Mouse (Mus musculus) kidney, adult 2 months (tissue): ENCODE data around the gene Jade1. TPM values are rescaled to one million over a fixed set of nuclear protein-coding genes. Genes with fewer than 3 reads are reported as not detected.

ENCODE experiments used
- DNase-seq: peaks from one replicate; pipeline ENCODE4 v3.0.0; 2021
- H3K27ac ChIP-seq: fragments of 200-500 bp; 2 replicates; pipeline ENCODE4 v1.5.1; 2012; ENCODE audit warnings: low read depth, low read length, control low read depth, inconsistent platforms; ENCODE audit not compliant: insufficient read depth
- H3K27me3 ChIP-seq: fragments of 200-500 bp; replicated peaks from 2 replicates; pipeline ENCODE4 v1.6.1; 2012; ENCODE audit warnings: mild to moderate bottlenecking, moderate library complexity, low read length, inconsistent platforms; ENCODE audit not compliant: control insufficient read depth, insufficient read depth
- H3K36me3 ChIP-seq: fragments of 200-500 bp; 2 replicates; pipeline ENCODE4 v1.6.1; 2012; ENCODE audit warnings: mild to moderate bottlenecking, moderate library complexity, low read length, inconsistent platforms; ENCODE audit not compliant: control insufficient read depth, insufficient read depth
- H3K4me1 ChIP-seq: fragments of 200-500 bp; 2 replicates; pipeline ENCODE4 v1.6.1; 2011; ENCODE audit warnings: low read length; ENCODE audit not compliant: control insufficient read depth, insufficient read depth
- H3K4me3 ChIP-seq: fragments of 200-500 bp; 2 replicates; pipeline ENCODE4 v1.5.1; 2011; ENCODE audit warnings: mild to moderate bottlenecking, low read depth, low read length, control low read depth; ENCODE audit not compliant: insufficient read depth
- CTCF ChIP-seq: fragments of 200-500 bp; conservative IDR thresholded peaks from 2 replicates; pipeline ENCODE4 v1.5.1; 2011; ENCODE audit warnings: low read depth, mild to moderate bottlenecking, control low read depth, low read length, moderate library complexity, mixed read lengths; ENCODE audit not compliant: insufficient read depth, insufficient read length
- POLR2A ChIP-seq: fragments of 200-500 bp; IDR thresholded peaks from one replicate; pipeline ENCODE4 v1.6.1; 2011; ENCODE audit warnings: low read depth, low read length, control low read depth
- WGBS: fragments of 180-500 bp; shearing (Covaris S2); methylation state at CpG from one replicate; pipeline ENCODE4 v1.1.7; 2018; 5-methylcytosine and 5-hydroxymethylcytosine counted together
- polyA plus RNA-seq: library from polyadenylated mRNA; depleted of rRNA; stranded (reverse); fragments of >200 nt; gene quantifications from 2 replicates; pipeline ENCODE4 v1.2.3, GENCODE M21; 2012

The Jade1 gene
- polyA plus RNA-seq, 1 experiment = 29.9 TPM

DNA sequence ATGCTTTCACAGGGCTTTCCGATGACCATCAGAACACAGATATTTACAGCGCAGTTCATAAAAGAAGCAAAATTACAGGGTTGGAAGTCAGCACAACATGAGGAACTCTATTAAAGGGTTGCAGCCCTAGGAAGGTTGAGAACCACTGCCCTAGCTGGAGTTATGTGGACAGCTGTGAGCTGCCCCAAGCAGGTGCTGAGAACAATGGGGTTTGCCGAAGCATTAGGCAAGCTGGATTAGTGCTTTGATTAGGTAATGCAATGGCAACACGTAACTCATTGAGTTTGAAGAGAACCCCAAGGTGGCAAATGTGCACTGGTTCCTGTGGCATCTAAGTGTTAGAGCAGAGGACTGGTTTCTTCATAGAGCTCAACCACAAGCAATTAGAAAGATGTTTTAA lies 34.6 kb upstream of the Jade1 start:
- no peak for DNase-seq
- no peaks in the 10 kb centered on the region for H3K36me3 ChIP-seq
- no peaks in the 10 kb centered on the region for H3K27me3 ChIP-seq
- WGBS = 96% methylated on average over 4 of the region's 4 CpGs
- H3K4me3 ChIP-seq = no peak overlapping the region
- no peak overlapping the region for H3K27ac ChIP-seq
- peaks cover 11% of the 10 kb centered on the region for H3K4me1 ChIP-seq
- TF ChIP-seq CTCF (no peak), POLR2A (no peak)

DNA sequence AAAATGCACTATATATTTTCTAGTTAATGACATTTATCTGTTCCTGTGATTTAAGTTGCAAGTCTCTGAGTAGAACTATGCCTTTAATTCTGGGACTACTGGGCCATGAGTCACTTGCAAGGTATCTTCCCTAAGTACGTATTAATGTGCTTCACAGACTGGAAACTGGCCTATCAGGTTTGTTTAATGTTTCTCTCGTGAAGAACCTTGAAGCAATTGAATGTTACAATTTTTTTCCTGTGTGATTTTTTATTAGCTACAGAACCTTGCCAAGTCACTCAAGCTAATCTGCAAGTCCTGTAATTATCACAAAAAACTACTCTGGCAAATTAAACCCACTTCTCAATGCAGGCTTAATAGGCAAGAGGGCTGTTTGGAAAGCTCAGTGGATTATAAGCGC lies 33.8 kb upstream of the Jade1 start:
- TF ChIP-seq CTCF (no peak), POLR2A (no peak)
- peak; percentile 61 for DNase-seq
- peaks cover 11% of the 10 kb centered on the region for H3K4me1 ChIP-seq
- WGBS = 42% methylated on average over 3 of the region's 3 CpGs
- H3K27ac ChIP-seq = peak overlapping the region; percentile 15; the same call in 1 of the 2 replicates
- H3K4me3 ChIP-seq = no peak overlapping the region
- no peaks in the 10 kb centered on the region for H3K36me3 ChIP-seq
- H3K27me3 ChIP-seq = no peaks in the 10 kb centered on the region

DNA sequence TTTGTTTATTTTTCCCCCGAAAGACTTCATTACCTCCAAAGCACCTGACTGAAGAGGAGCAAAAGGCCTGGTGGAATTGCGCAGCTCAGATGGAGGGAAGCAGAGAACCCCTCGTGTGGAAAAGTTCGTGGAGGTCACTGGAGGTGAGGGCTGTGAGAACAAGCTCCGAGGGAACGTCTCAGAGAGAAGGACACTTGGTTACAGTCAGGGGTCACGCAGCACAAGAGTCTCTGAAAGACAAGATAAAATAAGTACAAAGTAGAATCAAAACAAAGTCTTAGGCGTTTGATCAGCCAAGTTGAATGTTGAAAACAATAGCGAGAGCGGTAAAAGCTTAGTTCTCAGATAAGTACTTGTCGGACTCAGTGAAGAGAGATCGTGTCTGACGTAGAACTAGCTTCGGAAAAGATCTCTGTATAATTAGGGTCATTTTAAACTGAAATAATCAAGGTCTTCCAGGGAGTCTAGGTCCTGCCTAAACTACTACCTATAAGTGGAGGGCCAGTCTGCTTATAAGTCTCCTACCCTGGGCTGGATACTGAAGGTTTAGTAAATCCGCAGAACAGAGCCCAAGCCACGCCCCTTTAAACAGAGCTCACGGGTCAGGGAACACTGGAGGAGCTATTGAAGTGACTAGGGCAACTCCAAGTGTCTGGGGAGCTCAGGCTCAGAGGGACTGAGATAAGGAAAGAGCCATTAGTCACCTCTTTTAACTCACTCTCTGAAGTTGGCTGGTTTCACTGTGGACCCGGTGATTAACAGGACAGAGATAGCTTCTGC lies 33.1 kb upstream of the Jade1 start:
- peak; percentile 75 for DNase-seq
- 34% methylated on average over 18 of the region's 18 CpGs for WGBS
- no peak for TF ChIP-seq CTCF
- TF ChIP-seq POLR2A = no peak
- peaks cover 11% of the 10 kb centered on the region for H3K4me1 ChIP-seq
- H3K36me3 ChIP-seq = no peaks in the 10 kb centered on the region
- no peaks in the 10 kb centered on the region for H3K27me3 ChIP-seq
- peak overlapping the region; percentile 15; the same call in 1 of the 2 replicates for H3K27ac ChIP-seq
- no peak overlapping the region for H3K4me3 ChIP-seq

DNA sequence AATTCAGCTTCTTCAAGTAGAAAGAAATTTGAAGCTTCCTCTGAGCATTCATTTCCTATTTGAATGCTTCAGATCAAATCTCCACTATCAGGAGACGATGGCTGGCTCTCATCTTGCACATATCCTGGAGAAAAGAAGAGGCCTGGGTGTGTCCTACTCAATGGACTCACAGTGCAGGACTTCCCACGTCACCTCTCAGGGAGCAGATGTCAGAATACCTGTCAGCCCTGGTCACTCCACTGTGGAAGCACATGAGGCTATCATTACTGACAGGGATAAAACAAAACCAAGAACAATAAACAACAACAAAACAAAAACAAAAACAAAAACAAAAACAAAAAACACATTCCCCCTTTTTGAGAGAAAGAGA lies 32.5 kb upstream of the Jade1 start:
- no peak for DNase-seq
- no peaks in the 10 kb centered on the region for H3K36me3 ChIP-seq
- no peak overlapping the region for H3K4me3 ChIP-seq
- H3K4me1 ChIP-seq = peaks cover 11% of the 10 kb centered on the region
- 55% methylated on average over 2 of the region's 2 CpGs for WGBS
- H3K27ac ChIP-seq = no peak overlapping the region
- H3K27me3 ChIP-seq = no peaks in the 10 kb centered on the region
- TF ChIP-seq POLR2A (no peak), CTCF (no peak)

DNA sequence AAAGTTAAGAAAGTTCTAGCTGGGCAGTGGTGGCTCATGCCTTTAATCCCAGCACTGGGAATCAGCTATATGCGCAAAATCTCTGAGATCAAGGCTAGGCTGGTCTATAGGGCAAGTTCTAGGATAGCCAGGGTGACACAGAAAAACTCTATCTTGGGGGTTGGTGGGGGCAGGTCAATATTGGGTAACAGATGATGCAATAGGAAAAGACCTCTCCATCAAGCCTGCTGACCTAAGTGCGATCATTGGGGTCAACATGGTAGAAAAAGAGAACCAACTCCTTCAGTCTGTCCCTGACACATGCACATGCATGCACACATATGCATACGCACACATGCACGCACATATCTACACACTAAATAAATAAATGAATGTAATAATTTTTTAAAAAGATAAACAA lies 32.1 kb upstream of the Jade1 start:
- 98% methylated on average over 4 of the region's 4 CpGs for WGBS
- Histone ChIP-seq H3K4me3 (no peak overlapping the region), H3K27me3 (no peaks in the 10 kb centered on the region), H3K4me1 (peaks cover 11% of the 10 kb centered on the region), H3K36me3 (no peaks in the 10 kb centered on the region), H3K27ac (no peak overlapping the region)
- DNase-seq = no peak
- TF ChIP-seq POLR2A = no peak
- TF ChIP-seq CTCF = no peak

DNA sequence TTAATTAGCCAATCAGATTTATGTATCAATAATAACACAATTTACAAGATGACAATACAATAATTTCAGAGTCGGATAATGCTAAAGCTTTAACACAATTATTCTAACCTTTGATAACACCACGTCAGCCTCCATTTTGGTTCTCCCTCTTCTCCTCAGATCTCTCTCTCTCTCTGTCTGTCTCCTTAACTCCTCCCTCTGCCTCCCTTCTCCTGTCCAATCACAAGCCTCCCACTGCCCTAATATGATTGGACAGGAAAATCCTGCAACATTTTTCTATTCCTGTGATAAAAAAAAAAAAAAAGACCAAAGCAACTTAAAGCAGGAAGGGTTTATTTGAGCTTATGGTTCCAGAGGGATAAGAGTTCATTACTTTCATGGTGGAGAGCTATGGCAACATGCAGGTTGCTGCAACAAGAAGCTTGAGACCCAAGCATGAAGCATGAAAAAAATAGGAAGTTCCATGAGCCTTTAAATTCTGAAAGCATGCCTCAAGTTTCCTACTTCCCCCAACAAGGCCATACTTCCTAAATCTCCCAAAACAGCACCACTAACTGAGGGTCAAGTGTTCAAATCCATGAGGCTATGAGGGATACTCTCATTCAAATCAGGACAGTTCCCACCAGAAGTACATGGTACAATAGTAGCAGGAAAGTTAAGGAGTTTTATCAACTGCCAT lies 27.1 kb upstream of the Jade1 start:
- Histone ChIP-seq H3K4me3 (no peak overlapping the region), H3K36me3 (no peaks in the 10 kb centered on the region), H3K27me3 (no peaks in the 10 kb centered on the region), H3K27ac (no peak overlapping the region), H3K4me1 (peaks cover 7% of the 10 kb centered on the region; the same call in 1 of the 2 replicates)
- no peak for TF ChIP-seq CTCF
- no peak for TF ChIP-seq POLR2A
- 97% methylated on average over 2 of the region's 2 CpGs for WGBS
- no peak for DNase-seq

DNA sequence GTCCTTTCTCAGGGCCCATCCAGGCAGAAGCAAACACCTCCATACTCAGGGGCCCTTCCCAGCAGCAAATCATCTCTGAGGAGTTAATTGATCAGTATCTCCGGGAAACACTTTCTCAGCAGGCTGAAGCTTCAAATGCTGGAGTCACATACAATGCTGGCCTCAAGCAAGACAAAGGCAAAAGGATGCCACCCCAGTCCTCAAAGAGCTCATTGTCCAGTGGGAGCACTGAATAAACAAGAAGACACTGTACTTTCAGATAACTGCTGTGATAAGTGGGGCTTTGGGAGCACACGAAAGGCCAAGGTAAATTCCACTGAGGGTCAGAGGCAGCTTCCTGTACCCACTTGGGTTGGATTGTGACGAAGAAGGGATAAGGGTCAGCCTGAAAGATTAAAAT lies 25.4 kb upstream of the Jade1 start:
- 87% methylated on average over 3 of the region's 3 CpGs for WGBS
- no peak for TF ChIP-seq CTCF
- no peak for TF ChIP-seq POLR2A
- DNase-seq = no peak

More for the DNA sequence above, 25.4 kb upstream of the Jade1 start:
- H3K4me1 ChIP-seq = peaks cover 13% of the 10 kb centered on the region
- no peaks in the 10 kb centered on the region for H3K27me3 ChIP-seq
- no peaks in the 10 kb centered on the region for H3K36me3 ChIP-seq
- no peak overlapping the region for H3K27ac ChIP-seq
- no peak overlapping the region for H3K4me3 ChIP-seq
